Mouse (Mus musculus): ENCODE results near the gene E2f1.

Gene E2f1

DNA sequence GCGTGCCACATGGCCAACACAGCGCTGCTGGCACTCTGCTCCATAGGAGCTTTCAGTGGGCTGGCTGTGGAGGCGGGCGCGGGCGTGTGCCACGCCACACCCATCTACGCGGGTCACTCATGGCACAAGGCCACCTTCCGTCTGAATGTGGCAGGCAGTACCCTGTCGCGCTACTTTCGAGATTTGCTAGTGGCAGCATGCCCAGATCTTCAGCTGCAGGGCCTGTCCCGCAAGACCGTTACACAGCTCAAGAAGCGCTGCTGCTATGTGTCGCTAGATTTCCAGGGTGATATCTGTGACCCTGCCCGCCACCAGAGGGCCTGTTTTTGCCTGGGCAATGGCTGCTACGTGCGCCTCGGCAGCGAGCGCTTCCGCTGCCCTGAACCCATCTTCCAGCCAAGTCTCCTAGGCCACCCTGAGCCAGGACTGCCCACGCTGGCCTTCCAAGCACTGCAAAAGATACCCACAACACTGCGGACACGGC, 17.2 kb downstream of the E2f1 start:
- DNase-seq (ENCODE audit: low read depth, low spot score) = no peak

DNA sequence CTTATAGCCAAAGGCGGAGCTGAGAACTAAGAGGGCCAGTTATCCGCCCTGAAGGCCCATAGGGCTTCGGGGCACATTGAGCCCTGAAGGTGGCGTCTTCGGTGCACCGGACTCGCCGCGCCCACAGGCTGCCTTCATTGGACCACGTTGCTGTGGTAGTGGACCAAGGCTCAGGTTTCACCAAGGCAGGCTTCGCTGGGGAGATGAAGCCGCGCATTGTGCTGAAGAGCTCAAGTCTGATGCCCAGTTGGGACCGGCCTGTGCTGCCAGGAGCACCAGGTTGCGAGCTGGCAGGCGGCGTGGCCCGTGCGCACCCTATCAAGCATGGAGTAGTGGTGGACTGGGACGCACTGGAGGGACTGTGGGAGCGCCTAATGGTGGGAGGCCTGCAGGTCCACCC, 17.8 kb downstream of the E2f1 start:
- no peak for DNase-seq (ENCODE audit: low read depth, low spot score)

- no peak for DNase-seq (ENCODE audit: low read depth, low spot score)
These were observed 18.2 kb downstream of the E2f1 start, which contains the start of gene Actl10 for GRCm38 (mm10) chr2:154551476-154551875. Gene Actl10, plus strand, starts transcription at chr2:154551776.

GRCm38 (mm10) chr2:154550937-154551336, 18.8 kb downstream of the E2f1 start:
- no peak for DNase-seq (ENCODE audit: low read depth, low spot score)

DNA sequence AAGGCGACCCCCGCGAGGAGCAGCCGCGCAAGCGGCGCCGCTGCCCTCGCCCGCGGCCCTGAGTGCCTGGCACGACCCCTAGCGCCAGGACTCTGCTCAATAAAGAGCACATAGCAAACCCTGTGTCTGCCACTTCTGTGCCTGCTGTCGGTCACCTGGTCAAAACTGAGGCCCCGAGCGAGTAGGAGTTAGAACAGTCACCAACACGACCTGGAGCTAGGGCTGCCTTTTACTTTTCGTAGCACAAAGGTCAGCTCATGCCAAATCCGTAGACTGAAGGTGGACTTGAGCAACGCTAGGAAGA, 19.9 kb downstream of the E2f1 start:
- no peak for DNase-seq (ENCODE audit: low read depth, low spot score)

GRCm38 (mm10) chr2:154549127-154549885, 20.4 kb downstream of the E2f1 start:
- peak; percentile 63 for DNase-seq (ENCODE audit: low read depth, low spot score)

DNA sequence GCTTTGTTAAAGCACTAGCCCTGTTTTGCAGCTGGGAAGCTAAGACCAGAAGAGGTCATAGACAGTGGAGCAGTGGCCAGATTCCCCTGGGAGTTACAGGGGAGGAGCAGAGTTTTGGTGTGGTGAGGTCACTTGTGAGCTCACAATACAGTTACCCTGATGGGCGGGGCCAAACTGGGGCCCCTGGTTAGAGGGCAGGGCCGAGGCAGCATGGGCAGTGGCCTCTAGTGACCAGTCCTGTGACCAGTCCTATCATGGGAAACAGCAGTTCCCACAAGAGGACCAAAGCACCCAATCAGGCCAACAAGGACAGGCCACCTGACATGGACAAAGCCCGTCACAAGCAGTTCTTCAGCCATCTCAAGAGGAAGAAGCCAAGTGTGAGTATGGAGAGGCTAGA, 21.0 kb downstream of the E2f1 start:
- no peak for DNase-seq (ENCODE audit: low read depth, low spot score)

DNA sequence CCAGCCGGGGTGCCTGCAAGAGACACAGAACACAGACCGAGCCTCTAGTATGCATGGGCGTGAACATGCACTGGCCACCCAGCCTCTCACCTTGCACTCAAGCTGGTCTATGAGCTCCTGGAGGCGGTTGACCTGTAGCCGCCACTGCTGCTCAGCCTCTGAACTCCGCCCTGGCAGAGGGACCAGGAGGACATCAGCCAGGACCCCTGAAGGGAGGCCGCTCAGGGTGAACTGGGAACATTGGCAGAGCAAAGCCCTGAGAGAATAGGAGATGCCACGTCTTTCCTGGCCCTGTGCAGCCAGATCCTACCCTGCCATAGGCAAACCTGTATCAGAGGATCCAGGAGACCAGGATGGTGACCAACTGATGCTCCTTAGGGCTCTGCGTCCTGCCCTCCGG, 23.0 kb downstream of the E2f1 start, which contains the start of gene 1700003F12Rik:
TSS of gene 1700003F12Rik (plus strand) at position 375 of the 400 bp plus-strand sequence.
- no peak for DNase-seq (ENCODE audit: low read depth, low spot score)

DNA sequence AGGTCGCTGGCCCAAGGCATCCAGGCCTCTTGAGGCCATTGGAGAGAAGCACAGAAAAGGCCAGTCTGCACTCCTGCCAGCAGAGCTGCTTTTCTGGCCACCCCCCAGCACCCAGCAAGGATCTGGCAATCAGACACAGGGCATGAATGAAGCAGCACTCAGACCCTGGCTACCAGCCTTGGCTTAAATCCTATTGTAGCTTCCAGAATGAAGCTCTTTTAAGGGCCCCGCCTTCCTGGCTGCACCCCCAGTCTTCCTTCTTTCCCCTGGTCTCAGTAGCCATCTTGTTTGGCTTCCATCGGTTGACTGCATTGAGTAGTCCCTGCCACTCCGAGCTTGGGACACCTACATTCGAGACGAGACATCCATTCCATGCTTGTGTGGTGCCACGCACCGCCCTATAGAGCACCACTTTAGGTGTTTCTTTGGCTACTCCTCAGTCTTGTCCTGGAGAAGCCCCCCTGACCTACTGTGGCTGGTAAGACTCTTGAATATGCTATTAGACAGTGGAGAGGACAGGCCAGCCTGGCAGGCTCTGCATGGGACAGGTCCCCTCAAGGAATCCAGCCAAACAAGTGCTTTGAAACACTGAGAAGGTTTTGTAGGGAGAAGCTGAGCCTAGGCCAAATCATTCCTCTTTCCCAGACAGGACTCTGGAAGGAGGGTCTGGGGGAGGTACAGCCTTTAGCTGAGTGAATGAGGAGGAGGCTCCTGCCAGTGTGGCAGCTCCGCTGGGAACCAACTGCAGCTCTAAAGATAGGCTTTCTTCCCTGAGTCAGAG, 25.9 kb downstream of the E2f1 start:
- DNase-seq (ENCODE audit: low read depth, low spot score) = no peak

GRCm38 (mm10) chr2:154541630-154542029, 28.1 kb downstream of the E2f1 start:
- DNase-seq (ENCODE audit: low read depth, low spot score) = no peak

DNA sequence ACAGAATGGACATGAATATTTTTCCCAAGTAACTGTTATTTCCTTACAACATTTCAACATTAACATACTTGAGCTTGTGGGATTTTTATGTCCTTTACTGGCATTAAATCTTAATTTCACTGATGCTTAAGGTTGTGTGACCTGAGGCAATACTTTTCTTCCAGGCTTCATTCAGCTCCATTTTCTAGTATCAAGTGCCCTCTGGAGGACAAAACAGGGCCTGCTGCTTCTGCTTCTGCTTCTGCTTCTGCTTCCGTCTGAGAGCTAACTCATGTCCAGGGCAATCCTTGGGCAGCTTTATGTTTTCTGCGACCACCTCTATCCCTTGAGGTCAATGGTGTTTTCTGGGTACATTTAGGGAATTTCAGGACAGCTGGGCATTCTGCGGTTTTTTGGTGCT, 30.0 kb downstream of the E2f1 start:
- DNase-seq (ENCODE audit: low read depth, low spot score) = no peak

DNA sequence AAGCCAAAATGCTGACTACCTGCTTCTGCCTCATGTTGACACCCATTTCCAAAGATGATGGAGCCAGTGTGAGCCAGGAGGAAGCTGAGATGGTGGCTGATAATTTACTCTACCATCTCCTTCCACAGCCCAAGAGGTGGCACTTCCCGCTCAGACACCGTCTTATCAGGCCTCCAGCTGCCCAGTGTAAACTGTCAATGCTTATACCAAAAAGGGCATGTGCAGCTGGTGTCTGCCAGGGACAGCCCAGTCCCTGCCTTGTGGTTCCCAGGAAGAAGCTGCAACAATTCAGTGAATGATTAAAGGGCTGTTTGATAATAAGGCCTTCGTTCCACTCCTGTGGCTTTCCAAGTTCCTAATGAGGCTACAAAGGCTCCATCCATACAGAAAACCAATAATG, 31.0 kb downstream of the E2f1 start:
- DNase-seq (ENCODE audit: low read depth, low spot score) = no peak

DNA sequence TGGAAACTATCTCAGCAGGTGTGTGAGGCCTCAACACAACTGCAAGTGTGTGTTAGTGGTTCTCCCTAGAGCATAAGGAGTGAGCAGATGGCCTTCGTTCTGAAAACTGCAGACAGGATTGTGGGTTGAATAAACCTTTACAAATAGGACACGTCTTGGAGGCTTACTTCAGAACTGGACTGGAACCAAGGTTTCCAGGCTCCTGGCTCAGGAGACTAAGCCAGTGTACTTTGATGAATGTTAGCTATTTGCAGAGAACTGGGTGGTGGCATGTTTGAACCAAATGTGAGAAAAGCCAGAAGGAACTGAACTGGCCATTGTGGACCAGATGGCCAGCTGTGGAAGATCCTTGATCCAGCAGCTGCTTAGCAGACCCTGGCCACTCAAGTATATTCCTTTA, 31.4 kb downstream of the E2f1 start:
- DNase-seq (ENCODE audit: low read depth, low spot score) = no peak

- DNase-seq (ENCODE audit: low read depth, low spot score) = no peak
These were observed 34.9 kb downstream of the E2f1 start for GRCm38 (mm10) chr2:154534704-154535270.

DNA sequence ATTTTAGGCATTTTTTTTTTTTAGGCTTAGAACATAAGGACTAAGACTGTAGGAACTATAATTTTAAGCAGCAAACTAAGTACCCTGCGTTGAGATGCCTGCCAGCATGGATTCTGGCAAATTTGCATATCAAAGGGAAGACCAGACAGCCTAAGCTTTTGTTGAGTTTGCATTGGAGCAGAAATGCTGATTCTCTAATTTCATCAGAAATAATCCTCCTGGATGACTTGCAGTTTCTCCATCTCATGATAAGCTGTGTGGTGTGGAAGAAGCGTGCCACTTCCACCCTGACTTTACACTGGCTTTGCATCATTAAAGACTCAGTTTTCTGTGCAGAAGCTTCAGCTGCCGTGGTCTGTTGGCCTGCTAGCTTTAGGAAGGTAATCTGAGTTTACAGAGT, 36.8 kb downstream of the E2f1 start:
- no peak for DNase-seq (ENCODE audit: low read depth, low spot score)

- DNase-seq (ENCODE audit: low read depth, low spot score) = no peak
These were observed 43.2 kb downstream of the E2f1 start for GRCm38 (mm10) chr2:154526531-154526930.

DNA sequence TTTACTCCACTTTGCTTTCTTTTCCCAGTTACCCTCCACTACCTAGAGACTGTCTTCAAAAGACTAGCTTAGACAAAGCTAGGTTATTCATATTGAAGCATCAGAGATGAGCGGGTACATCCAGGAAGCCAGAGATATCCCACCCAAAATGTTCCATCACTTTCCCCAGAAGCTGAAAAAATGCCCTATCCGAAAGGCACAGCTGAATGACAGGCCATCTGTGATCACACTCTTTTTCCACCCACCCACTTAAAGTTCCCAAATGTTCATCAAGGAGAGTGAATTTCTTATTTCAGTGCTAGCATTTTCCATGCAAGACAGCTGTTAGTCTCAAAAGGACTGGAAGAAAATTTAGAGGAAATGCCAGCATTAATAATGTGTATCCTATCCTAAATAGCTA, 44.4 kb downstream of the E2f1 start:
- no peak for DNase-seq (ENCODE audit: low read depth, low spot score)

DNA sequence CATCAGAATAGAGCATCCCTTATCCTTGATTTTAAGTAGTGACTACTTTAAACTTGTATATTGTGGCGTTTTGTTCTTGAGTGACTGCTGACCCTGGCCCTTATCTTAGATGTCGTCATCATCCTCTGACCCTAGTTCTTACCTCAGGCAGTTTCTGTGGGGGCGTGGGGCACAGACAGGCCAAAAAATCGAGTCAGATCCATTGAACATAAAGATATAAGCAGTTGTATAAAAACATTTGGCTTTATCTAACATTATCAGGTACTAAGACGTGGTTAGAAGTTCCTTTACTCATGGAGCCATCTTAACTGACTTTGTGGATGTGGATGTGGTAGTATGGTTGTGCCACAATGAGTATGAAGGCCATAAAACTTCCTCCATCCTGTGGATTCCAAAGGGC, 47.4 kb downstream of the E2f1 start:
- no peak for DNase-seq (ENCODE audit: low read depth, low spot score)

- DNase-seq (ENCODE audit: low read depth, low spot score) = no peak
These were observed 48.2 kb downstream of the E2f1 start for GRCm38 (mm10) chr2:154521449-154521848.

GRCm38 (mm10) chr2:154517424-154517823, 52.3 kb downstream of the E2f1 start:
- DNase-seq (ENCODE audit: low read depth, low spot score) = no peak

DNA sequence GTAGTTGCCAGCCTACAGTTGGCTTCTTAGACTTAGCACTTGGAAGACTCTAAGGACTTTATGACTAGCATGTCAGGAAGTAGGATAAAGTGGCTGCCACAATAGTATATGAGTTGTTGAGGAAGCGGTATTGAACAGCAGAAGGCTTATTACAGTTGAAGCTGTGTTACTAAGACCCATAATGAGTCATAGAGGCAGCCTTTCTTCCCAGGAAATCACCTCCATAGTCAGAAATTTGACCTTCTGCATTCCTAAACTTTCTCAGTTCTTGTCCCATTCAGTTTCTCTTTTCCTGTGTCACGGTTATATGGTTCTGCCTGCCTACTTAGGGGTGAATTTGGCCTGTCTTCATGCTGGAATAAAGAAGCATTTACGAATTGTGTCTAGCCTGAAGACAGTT, 52.7 kb downstream of the E2f1 start:
- DNase-seq (ENCODE audit: low read depth, low spot score) = no peak

- no peak for DNase-seq (ENCODE audit: low read depth, low spot score)
These were observed 59.6 kb downstream of the E2f1 start for GRCm38 (mm10) chr2:154510141-154510540.
